Mouse (Mus musculus) MN1 (cell line): ENCODE data around the gene Fbxo45.

Experiments used
- DNase-seq: peaks from one replicate; pipeline ENCODE4 v3.0.0-alpha.2; 2016; ENCODE audit warnings: low spot score

The Fbxo45 gene

GRCm38 (mm10) chr16:32202681-32203080, 44.3 kb downstream of the Fbxo45 start:
- DNase-seq: no peak

GRCm38 (mm10) chr16:32201004-32201325, 46.0 kb downstream of the Fbxo45 start:
- peak; percentile 11 for DNase-seq

- peak; percentile 53 for DNase-seq
These were observed 46.5 kb downstream of the Fbxo45 start for GRCm38 (mm10) chr16:32200256-32201003.

- no peak for DNase-seq
These were observed 56.9 kb downstream of the Fbxo45 start for GRCm38 (mm10) chr16:32190011-32190441.

GRCm38 (mm10) chr16:32189109-32189508, 57.8 kb downstream of the Fbxo45 start:
- DNase-seq: no peak

GRCm38 (mm10) chr16:32186056-32186455, 60.9 kb downstream of the Fbxo45 start:
- DNase-seq: no peak
